Mouse (Mus musculus) embryonic facial prominence, embryonic 13.5 days (tissue): ENCODE data around the gene Gpc5. TPM values are rescaled to one million over a fixed set of nuclear protein-coding genes. Genes with fewer than 3 reads are reported as not detected.

Source experiments
- ATAC-seq: fragments of 200-750 bp; cut with Nextera tagmentation; 2 replicates; pipeline ENCODE4 v1.8.0; 2017; ENCODE audit warnings: low read depth; ENCODE audit not compliant: insufficient number of reproducible peaks, insufficient read depth, low FRiP score, low TSS enrichment
- H3K27ac ChIP-seq: fragments of 300-500 bp; sonication (generic); 2 replicates; pipeline ENCODE4 v1.5.1; 2015; ENCODE audit warnings: moderate library complexity, mild to moderate bottlenecking, inconsistent platforms
- H3K27me3 ChIP-seq: fragments of 300-500 bp; sonication (generic); 2 replicates; pipeline ENCODE4 v1.6.1; 2015; ENCODE audit warnings: mild to moderate bottlenecking, inconsistent platforms
- H3K36me3 ChIP-seq: fragments of 300-500 bp; sonication (generic); 2 replicates; pipeline ENCODE4 v1.6.1; 2015; ENCODE audit warnings: mild to moderate bottlenecking, inconsistent platforms
- H3K4me1 ChIP-seq: fragments of 300-500 bp; sonication (generic); 2 replicates; pipeline ENCODE4 v1.6.1; 2015; ENCODE audit warnings: inconsistent platforms
- H3K4me2 ChIP-seq: fragments of 300-500 bp; sonication (generic); 2 replicates; pipeline ENCODE4 v1.6.1; 2015; ENCODE audit warnings: moderate library complexity, mild to moderate bottlenecking, inconsistent platforms
- H3K4me3 ChIP-seq: fragments of 300-500 bp; sonication (generic); 2 replicates; pipeline ENCODE4 v1.5.1; 2015; ENCODE audit warnings: mild to moderate bottlenecking, inconsistent platforms
- H3K9ac ChIP-seq: fragments of 300-500 bp; sonication (generic); 2 replicates; pipeline ENCODE4 v1.6.1; 2015; ENCODE audit warnings: mild to moderate bottlenecking, inconsistent platforms
- H3K9me3 ChIP-seq: fragments of 300-500 bp; sonication (generic); 2 replicates; pipeline ENCODE4 v1.6.1; 2016; ENCODE audit warnings: inconsistent platforms
- WGBS: fragments of 180-500 bp; shearing (Covaris S2); methylation state at CpG from one replicate; pipeline ENCODE4 v1.1.7; 2015; ENCODE audit warnings: mixed read lengths; 5-methylcytosine and 5-hydroxymethylcytosine counted together
- microRNA counts: library from miRNA; unstranded; fragments of <30 nt; microRNA quantifications from one replicate; lab custom pipeline; 2016
- microRNA-seq: library from miRNA; unstranded; fragments of <30 nt; microRNA quantifications from one replicate; pipeline ENCODE4, GENCODE M21; 2016
- polyA plus RNA-seq: library from polyadenylated mRNA; unstranded; fragments of >200 nt; fragmentation: Nextera tagmentation; extraction: Ambion mirVana; gene quantifications from 2 replicates; pipeline ENCODE4 v1.2.1, GENCODE M21; 2015

Gene Gpc5
- polyA plus RNA-seq, 1 experiment from 2014 or later = 1.5 TPM

- Histone ChIP-seq H3K4me3 (no peak overlapping the region), H3K4me1 (no peaks in the 10 kb centered on the region), H3K27ac (no peak overlapping the region), H3K36me3 (no peaks in the 10 kb centered on the region), H3K9ac (no peak overlapping the region), H3K27me3 (no peaks in the 10 kb centered on the region), H3K9me3 (no peaks in the 10 kb centered on the region), H3K4me2 (no peak overlapping the region)
- no peak for ATAC-seq
- 75% methylated on average over 8 of the region's 8 CpGs for WGBS
Measured at GRCm38 (mm10) chr14:116473378-116474179, 1381.6 kb downstream of the Gpc5 start.

- no peak for ATAC-seq
- no peaks in the 10 kb centered on the region for H3K4me1 ChIP-seq
- no peak overlapping the region for H3K4me2 ChIP-seq
- WGBS = 17% methylated on average over 1 of the region's 1 CpGs
- no peaks in the 10 kb centered on the region for H3K27me3 ChIP-seq
- H3K9me3 ChIP-seq = no peaks in the 10 kb centered on the region
- H3K36me3 ChIP-seq = no peaks in the 10 kb centered on the region
- no peak overlapping the region for H3K27ac ChIP-seq
- no peak overlapping the region for H3K9ac ChIP-seq
- H3K4me3 ChIP-seq = no peak overlapping the region
Measured at GRCm38 (mm10) chr14:116494285-116494850, 1402.4 kb downstream of the Gpc5 start.

GRCm38 (mm10) chr14:116538216-116538615 is 1446.2 kb downstream of the Gpc5 start:
- H3K9me3 ChIP-seq = no peaks in the 10 kb centered on the region
- H3K27ac ChIP-seq = no peak overlapping the region
- H3K4me3 ChIP-seq = no peak overlapping the region
- H3K4me1 ChIP-seq = no peaks in the 10 kb centered on the region
- ATAC-seq = no peak
- 89% methylated on average over 3 of the region's 3 CpGs for WGBS
- no peak overlapping the region for H3K9ac ChIP-seq
- H3K4me2 ChIP-seq = no peak overlapping the region
- H3K36me3 ChIP-seq = no peaks in the 10 kb centered on the region
- no peaks in the 10 kb centered on the region for H3K27me3 ChIP-seq

GRCm38 (mm10) chr14:116543746-116544145 is 1451.7 kb downstream of the Gpc5 start:
- H3K27me3 ChIP-seq = no peaks in the 10 kb centered on the region
- H3K4me2 ChIP-seq = no peak overlapping the region
- H3K9ac ChIP-seq = no peak overlapping the region
- H3K4me3 ChIP-seq = no peak overlapping the region
- H3K9me3 ChIP-seq = no peaks in the 10 kb centered on the region
- H3K36me3 ChIP-seq = no peaks in the 10 kb centered on the region
- no peak overlapping the region for H3K27ac ChIP-seq
- ATAC-seq = no peak
- no peaks in the 10 kb centered on the region for H3K4me1 ChIP-seq

- Histone ChIP-seq H3K27me3 (no peaks in the 10 kb centered on the region), H3K36me3 (no peaks in the 10 kb centered on the region), H3K27ac (no peak overlapping the region), H3K4me3 (no peak overlapping the region), H3K9me3 (no peaks in the 10 kb centered on the region), H3K4me2 (no peak overlapping the region), H3K9ac (no peak overlapping the region), H3K4me1 (peaks cover 4% of the 10 kb centered on the region; the same call in 1 of the 2 replicates)
- 34% methylated on average over 5 of the region's 5 CpGs for WGBS
- ATAC-seq = no peak
Measured at GRCm38 (mm10) chr14:116551401-116551800, 1459.4 kb downstream of the Gpc5 start.

GRCm38 (mm10) chr14:116553316-116553715 is 1461.3 kb downstream of the Gpc5 start:
- Histone ChIP-seq H3K27ac (no peak overlapping the region), H3K4me1 (peaks cover 4% of the 10 kb centered on the region; the same call in 1 of the 2 replicates), H3K27me3 (no peaks in the 10 kb centered on the region), H3K4me2 (no peak overlapping the region), H3K9me3 (no peaks in the 10 kb centered on the region), H3K9ac (no peak overlapping the region), H3K36me3 (no peaks in the 10 kb centered on the region), H3K4me3 (no peak overlapping the region)
- ATAC-seq = no peak
- 30% methylated on average over 7 of the region's 7 CpGs for WGBS

GRCm38 (mm10) chr14:116558141-116558800 is 1466.3 kb downstream of the Gpc5 start:
- Histone ChIP-seq H3K36me3 (no peaks in the 10 kb centered on the region), H3K9ac (no peak overlapping the region), H3K27ac (no peak overlapping the region), H3K4me2 (no peak overlapping the region), H3K9me3 (no peaks in the 10 kb centered on the region), H3K4me1 (no peaks in the 10 kb centered on the region), H3K27me3 (no peaks in the 10 kb centered on the region), H3K4me3 (no peak overlapping the region)
- no peak for ATAC-seq
- WGBS = 85% methylated on average over 9 of the region's 9 CpGs

GRCm38 (mm10) chr14:116559990-116560389 is 1468.0 kb downstream of the Gpc5 start:
- H3K9ac ChIP-seq = no peak overlapping the region
- 41% methylated on average over 1 of the region's 1 CpGs for WGBS
- no peak overlapping the region for H3K4me3 ChIP-seq
- no peaks in the 10 kb centered on the region for H3K36me3 ChIP-seq
- H3K27ac ChIP-seq = no peak overlapping the region
- no peaks in the 10 kb centered on the region for H3K9me3 ChIP-seq
- H3K4me2 ChIP-seq = no peak overlapping the region
- no peak; the same call in 1 of the 2 replicates for ATAC-seq
- no peaks in the 10 kb centered on the region for H3K4me1 ChIP-seq
- no peaks in the 10 kb centered on the region for H3K27me3 ChIP-seq

MicroRNAs within 50 kb of the gene (microRNA counts, 519-probe panel; counts per million panel counts)
- 3,128 counts per million, percentile 72 among the panel's probes with 10 or more counts for microRNA mmu-miR-18a (lab: Ali Mortazavi, UCI)
- microRNA mmu-miR-19a (lab: Ali Mortazavi, UCI) = 5,623 counts per million, percentile 98 among the panel's probes with 10 or more counts
- microRNA mmu-miR-19b (lab: Ali Mortazavi, UCI) = 4,898 counts per million, percentile 96 among the panel's probes with 10 or more counts
- microRNA mmu-miR-20a+mmu-miR-20b (lab: Ali Mortazavi, UCI) = 5,977 counts per million, percentile 99 among the panel's probes with 10 or more counts
- 236 counts per million, percentile 44 among the panel's probes with 10 or more counts for microRNA mmu-miR-92a (lab: Ali Mortazavi, UCI)

Small RNAs within 50 kb of the gene (microRNA-seq; reads per million reads assigned to microRNA genes)
- 38,817 reads per million, percentile 98 among the genes with 10 or more reads in this experiment for gene Mir17
- 5,839 reads per million, percentile 92 among the genes with 10 or more reads in this experiment for gene Mir18
- gene Mir19a = 69.2 reads per million, percentile 48 among the genes with 10 or more reads in this experiment
- gene Mir19b-1 = 14.1 reads per million, percentile 31 among the genes with 10 or more reads in this experiment
- 15,339 reads per million, percentile 96 among the genes with 10 or more reads in this experiment for gene Mir20a
- 3,553 reads per million, percentile 87 among the genes with 10 or more reads in this experiment for gene Mir92-1
